Mouse (Mus musculus): ENCODE data around the gene Tsacc. TPM values are rescaled to one million over a fixed set of nuclear protein-coding genes. Genes with fewer than 3 reads are reported as not detected.

Tsacc gene
- polyA plus RNA-seq (2015; fragmentation: Illumina TruSeq; extraction: RNeasy Lipid Tissue Mini Kit (QIAGEN cat#74804); ENCODE audit: insufficient read depth, low read depth, low replicate concordance), result 6.5 TPM

DNA sequence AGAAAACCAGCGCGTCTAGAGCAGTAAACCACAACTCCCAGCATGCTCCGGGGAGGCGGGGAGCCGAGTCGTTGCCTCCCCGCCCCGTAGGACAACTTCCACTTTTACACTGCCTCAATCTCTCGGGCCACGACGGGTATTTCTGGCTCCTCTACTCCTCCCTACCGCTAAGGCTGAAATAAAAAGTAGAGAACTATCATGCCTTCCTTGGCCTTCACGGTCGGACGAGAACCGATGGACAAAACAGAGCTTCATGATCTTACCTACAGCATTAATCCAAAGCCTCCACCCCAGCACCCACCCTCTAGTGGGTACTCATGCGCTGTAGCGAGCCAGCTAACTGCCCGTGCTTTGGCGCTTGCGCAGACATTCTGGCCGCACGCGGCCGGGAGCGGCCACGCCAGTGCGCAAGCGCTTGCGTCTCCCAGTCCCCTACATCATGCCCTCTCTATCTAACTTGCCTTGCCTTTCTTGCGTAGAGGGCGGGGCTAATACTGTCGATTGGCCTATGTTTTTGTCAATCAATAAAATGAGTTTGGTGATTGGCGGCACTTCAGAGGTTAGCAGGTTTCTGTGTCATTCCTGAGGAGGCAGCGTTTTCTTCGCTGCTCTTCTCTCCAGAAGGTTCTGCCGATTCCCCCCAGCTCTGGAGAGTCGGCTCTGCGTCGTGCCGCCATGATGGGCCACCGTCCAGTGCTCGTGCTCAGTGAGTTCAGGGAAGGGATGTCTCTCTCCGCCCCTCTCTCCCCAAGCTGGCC, at the start of gene Tsacc, which contains the start of gene Cct3:
Gene Tsacc, minus strand, starts transcription at position 439 of the 758 bp plus-strand sequence.
Gene Cct3, plus strand, starts transcription at position 556 of the 758 bp plus-strand sequence.

DNA sequence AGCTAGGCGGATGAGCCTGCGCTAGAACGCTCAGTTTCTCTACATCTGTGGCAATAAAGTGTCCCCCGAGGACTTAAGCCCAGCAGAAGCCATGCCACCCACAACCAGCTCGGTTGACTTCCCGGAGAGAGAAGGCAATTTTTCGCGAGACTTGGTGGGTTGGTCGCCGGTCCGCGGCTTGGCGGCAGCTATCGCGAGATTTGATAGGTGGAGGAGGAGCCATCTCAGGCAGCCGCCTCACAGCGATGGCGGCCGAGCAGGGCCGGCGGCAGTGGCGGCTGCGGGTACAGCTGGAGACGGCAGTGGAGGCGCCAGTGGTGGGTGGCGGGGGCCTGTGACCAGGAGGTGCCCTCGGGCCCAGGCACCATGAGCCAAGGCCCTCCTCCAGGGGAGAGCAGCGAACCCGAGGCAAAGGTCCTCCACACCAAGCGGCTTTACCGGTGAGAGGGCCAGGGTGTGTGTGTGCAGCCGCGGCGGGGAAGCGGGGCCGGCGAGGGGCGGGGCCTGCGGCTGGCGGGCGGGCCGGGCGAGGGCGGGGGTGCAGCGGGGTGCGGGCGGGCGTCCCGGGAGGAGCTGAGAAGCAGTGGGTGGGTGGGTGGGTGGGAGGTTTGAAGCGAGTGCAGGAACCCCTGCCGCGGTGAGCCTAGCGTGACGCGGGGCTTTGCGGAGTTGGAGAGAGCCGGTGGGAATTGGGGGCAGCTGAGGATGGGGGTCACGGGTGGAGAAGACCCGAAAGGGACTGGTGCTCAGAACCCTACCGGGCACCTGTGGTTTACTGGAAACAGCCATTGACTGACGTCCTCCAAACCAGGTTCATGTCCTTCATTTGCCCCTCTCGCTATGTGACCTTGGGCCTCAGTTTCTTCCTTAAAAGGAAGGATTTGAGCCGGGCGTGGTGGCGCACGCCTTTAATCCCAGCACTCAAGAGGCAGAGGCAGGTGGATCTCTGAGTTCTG, 39.5 kb upstream of the Tsacc start, which contains the start of the genes Tmem79 and Smg5:
Gene Tmem79, minus strand, starts transcription at position 91 of the 956 bp plus-strand sequence.
Gene Smg5, plus strand, starts transcription at position 203 of the 956 bp plus-strand sequence.

GRCm38 (mm10) chr3:88324951-88325405, 28.2 kb upstream of the Tsacc start, which contains the start of gene Glmp:
TSS of gene Glmp (plus strand) at chr3:88325023.

GRCm38 (mm10) chr3:88287110-88287509, 9.7 kb downstream of the Tsacc start, which contains the start of gene Gm38392:
TSS of gene Gm38392 (minus strand) at chr3:88287210.

GRCm38 (mm10) chr3:88254268-88254926, 42.4 kb downstream of the Tsacc start, which contains the start of gene Rhbg:
TSS of gene Rhbg (minus strand) at chr3:88254709.

Other genes with a start within 250 kb of the Tsacc start
- 22.0 TPM for gene Naxe, start 238.5 kb downstream of the Tsacc start, polyA plus RNA-seq (2015; fragmentation: Illumina TruSeq; extraction: RNeasy Lipid Tissue Mini Kit (QIAGEN cat#74804); ENCODE audit: insufficient read depth, low read depth, low replicate concordance)
- gene Ttc24, start 218.7 kb downstream of the Tsacc start, polyA plus RNA-seq (2015; fragmentation: Illumina TruSeq; extraction: RNeasy Lipid Tissue Mini Kit (QIAGEN cat#74804); ENCODE audit: insufficient read depth, low read depth, low replicate concordance), result not detected
- 0.24 TPM for gene Iqgap3, start 215.0 kb downstream of the Tsacc start, polyA plus RNA-seq (2015; fragmentation: Illumina TruSeq; extraction: RNeasy Lipid Tissue Mini Kit (QIAGEN cat#74804); ENCODE audit: insufficient read depth, low read depth, low replicate concordance)
- 22.1 TPM for gene Mef2d, start 154.6 kb downstream of the Tsacc start, polyA plus RNA-seq (2015; fragmentation: Illumina TruSeq; extraction: RNeasy Lipid Tissue Mini Kit (QIAGEN cat#74804); ENCODE audit: insufficient read depth, low read depth, low replicate concordance)
- gene Rhbg, start 42.3 kb downstream of the Tsacc start, polyA plus RNA-seq (2015; fragmentation: Illumina TruSeq; extraction: RNeasy Lipid Tissue Mini Kit (QIAGEN cat#74804); ENCODE audit: insufficient read depth, low read depth, low replicate concordance), result not detected
- not detected for gene Gm38392, start 9.8 kb downstream of the Tsacc start, polyA plus RNA-seq (2015; fragmentation: Illumina TruSeq; extraction: RNeasy Lipid Tissue Mini Kit (QIAGEN cat#74804); ENCODE audit: insufficient read depth, low read depth, low replicate concordance)
- gene Cct3, start 117 bp upstream of the Tsacc start, polyA plus RNA-seq (2015; fragmentation: Illumina TruSeq; extraction: RNeasy Lipid Tissue Mini Kit (QIAGEN cat#74804); ENCODE audit: insufficient read depth, low read depth, low replicate concordance), result 53.2 TPM
- gene Glmp, start 28.0 kb upstream of the Tsacc start, polyA plus RNA-seq (2015; fragmentation: Illumina TruSeq; extraction: RNeasy Lipid Tissue Mini Kit (QIAGEN cat#74804); ENCODE audit: insufficient read depth, low read depth, low replicate concordance), result 33.7 TPM
- gene Tmem79, start 39.1 kb upstream of the Tsacc start, polyA plus RNA-seq (2015; fragmentation: Illumina TruSeq; extraction: RNeasy Lipid Tissue Mini Kit (QIAGEN cat#74804); ENCODE audit: insufficient read depth, low read depth, low replicate concordance), result 0.63 TPM
- 19.8 TPM for gene Smg5, start 39.3 kb upstream of the Tsacc start, polyA plus RNA-seq (2015; fragmentation: Illumina TruSeq; extraction: RNeasy Lipid Tissue Mini Kit (QIAGEN cat#74804); ENCODE audit: insufficient read depth, low read depth, low replicate concordance)
- 3.1 TPM for gene Paqr6, start 67.6 kb upstream of the Tsacc start, polyA plus RNA-seq (2015; fragmentation: Illumina TruSeq; extraction: RNeasy Lipid Tissue Mini Kit (QIAGEN cat#74804); ENCODE audit: insufficient read depth, low read depth, low replicate concordance)
- 24.3 TPM for gene Bglap3, start 75.7 kb upstream of the Tsacc start, polyA plus RNA-seq (2015; fragmentation: Illumina TruSeq; extraction: RNeasy Lipid Tissue Mini Kit (QIAGEN cat#74804); ENCODE audit: insufficient read depth, low read depth, low replicate concordance)
- gene Bglap2, start 81.7 kb upstream of the Tsacc start, polyA plus RNA-seq (2015; fragmentation: Illumina TruSeq; extraction: RNeasy Lipid Tissue Mini Kit (QIAGEN cat#74804); ENCODE audit: insufficient read depth, low read depth, low replicate concordance), result not detected
- not detected for gene Bglap, start 87.5 kb upstream of the Tsacc start, polyA plus RNA-seq (2015; fragmentation: Illumina TruSeq; extraction: RNeasy Lipid Tissue Mini Kit (QIAGEN cat#74804); ENCODE audit: insufficient read depth, low read depth, low replicate concordance)
- gene Pmf1, start 113.3 kb upstream of the Tsacc start, polyA plus RNA-seq (2015; fragmentation: Illumina TruSeq; extraction: RNeasy Lipid Tissue Mini Kit (QIAGEN cat#74804); ENCODE audit: insufficient read depth, low read depth, low replicate concordance), result 2.7 TPM
- 5.0 TPM for gene Slc25a44, start 128.1 kb upstream of the Tsacc start, polyA plus RNA-seq (2015; fragmentation: Illumina TruSeq; extraction: RNeasy Lipid Tissue Mini Kit (QIAGEN cat#74804); ENCODE audit: insufficient read depth, low read depth, low replicate concordance)
- 8.8 TPM for gene Sema4a, start 164.2 kb upstream of the Tsacc start, polyA plus RNA-seq (2015; fragmentation: Illumina TruSeq; extraction: RNeasy Lipid Tissue Mini Kit (QIAGEN cat#74804); ENCODE audit: insufficient read depth, low read depth, low replicate concordance)
- gene Lmna, start 213.0 kb upstream of the Tsacc start, polyA plus RNA-seq (2015; fragmentation: Illumina TruSeq; extraction: RNeasy Lipid Tissue Mini Kit (QIAGEN cat#74804); ENCODE audit: insufficient read depth, low read depth, low replicate concordance), result 18.2 TPM
- 0.13 TPM for gene Mex3a, start 235.4 kb upstream of the Tsacc start, polyA plus RNA-seq (2015; fragmentation: Illumina TruSeq; extraction: RNeasy Lipid Tissue Mini Kit (QIAGEN cat#74804); ENCODE audit: insufficient read depth, low read depth, low replicate concordance)

All from pancreas, adult 10 weeks (tissue).